Mouse (Mus musculus): ENCODE measurements around the gene Zdhhc1. TPM values are rescaled to one million over a fixed set of nuclear protein-coding genes. Genes with fewer than 3 reads are reported as not detected.

The Zdhhc1 gene
- polyA plus RNA-seq, 1 experiment from 2014 or later = 26.3 TPM

- H3K4me3 ChIP-seq (ENCODE audit: low read length) = no peak overlapping the region
- H3K9me3 ChIP-seq (replicated peaks; ENCODE audit: control insufficient read depth, low read length) = no peaks in the 10 kb centered on the region
- no peak overlapping the region for H3K27ac ChIP-seq (ENCODE audit: low read length)
- 82% methylated on average over 3 of the region's 3 CpGs for WGBS
- no peaks in the 10 kb centered on the region; the same call in 1 of the 2 replicates for H3K27me3 ChIP-seq (ENCODE audit: control insufficient read depth, insufficient read depth, low read length)
- H3K9ac ChIP-seq (ENCODE audit: low read length) = no peak overlapping the region
- no peak for ATAC-seq (replicated peaks; ENCODE audit: extremely low read depth, insufficient read depth, low FRiP score)
- no peaks in the 10 kb centered on the region for H3K36me3 ChIP-seq (ENCODE audit: control insufficient read depth, insufficient read depth)
- no peak overlapping the region for H3K4me2 ChIP-seq (ENCODE audit: low read depth, low read length)
- 0 out of 2 replicates have a peak, but pooled peaks cover 2% of the 10 kb centered on the region for H3K4me1 ChIP-seq (ENCODE audit: control insufficient read depth, insufficient read depth, low read length)
These were observed 48.5 kb downstream of the Zdhhc1 start for GRCm38 (mm10) chr8:105448188-105448587.

- H3K9ac ChIP-seq (ENCODE audit: low read length) = no peak overlapping the region
- no peaks in the 10 kb centered on the region for H3K4me1 ChIP-seq (ENCODE audit: control insufficient read depth, insufficient read depth, low read length)
- peak overlapping the region; percentile 22; the same call in 1 of the 2 replicates for H3K4me2 ChIP-seq (ENCODE audit: low read depth, low read length)
- H3K27me3 ChIP-seq (ENCODE audit: control insufficient read depth, insufficient read depth, low read length) = no peaks in the 10 kb centered on the region; the same call in 1 of the 2 replicates
- WGBS = 38% methylated on average over 4 of the region's 4 CpGs
- ATAC-seq (replicated peaks; ENCODE audit: extremely low read depth, insufficient read depth, low FRiP score) = no peak
- H3K36me3 ChIP-seq (ENCODE audit: control insufficient read depth, insufficient read depth) = no peaks in the 10 kb centered on the region
- no peak overlapping the region for H3K27ac ChIP-seq (ENCODE audit: low read length)
- H3K9me3 ChIP-seq (replicated peaks; ENCODE audit: control insufficient read depth, low read length) = no peaks in the 10 kb centered on the region
- H3K4me3 ChIP-seq (ENCODE audit: low read length) = no peak overlapping the region
These were observed 50.6 kb downstream of the Zdhhc1 start for GRCm38 (mm10) chr8:105446127-105446552.

DNA sequence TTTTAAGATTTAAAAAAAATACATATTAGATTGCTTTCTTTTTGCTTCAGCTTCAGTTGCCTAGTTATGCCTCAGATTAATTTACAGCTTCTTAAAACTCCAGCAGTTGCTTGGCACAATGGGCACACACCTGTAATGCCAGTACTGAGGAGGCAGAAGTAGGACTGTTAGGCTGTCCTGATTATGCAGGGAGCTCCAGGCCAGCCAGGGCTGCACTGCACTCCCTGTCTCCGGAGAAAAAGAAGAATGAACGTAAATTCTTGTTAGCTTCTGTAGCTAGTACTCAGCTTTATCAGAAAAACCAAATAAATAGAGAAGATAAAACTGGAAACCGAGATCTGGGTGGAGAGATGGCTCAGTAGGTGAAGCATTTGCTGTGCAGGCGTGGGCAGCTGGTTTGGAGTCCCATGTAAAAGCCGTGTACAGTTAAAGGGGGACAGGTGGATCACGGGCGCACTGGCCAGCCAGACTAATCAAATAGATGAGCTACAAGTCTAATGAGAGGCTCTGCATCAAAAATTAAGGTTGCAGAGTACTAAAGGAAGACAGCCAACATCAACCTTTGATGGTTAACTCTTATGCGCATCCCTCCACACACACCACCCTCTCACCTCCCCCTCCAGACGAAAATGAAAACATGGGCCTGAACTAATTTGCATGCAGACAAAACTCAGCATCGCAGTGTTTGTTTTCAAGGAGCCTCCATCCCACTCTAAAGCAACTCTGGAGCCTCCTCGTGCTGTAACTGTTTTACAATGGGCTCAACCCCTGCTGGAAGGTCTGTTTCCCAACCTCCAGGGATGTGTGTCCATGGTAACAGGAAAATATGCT, 51.2 kb downstream of the Zdhhc1 start:
- Histone ChIP-seq H3K27ac (ENCODE audit: low read length) (0 out of 2 replicates have a peak overlapping the region, but pooled peaks have one; percentile 16), H3K4me2 (ENCODE audit: low read depth, low read length) (no peak overlapping the region), H3K4me3 (ENCODE audit: low read length) (no peak overlapping the region), H3K27me3 (ENCODE audit: control insufficient read depth, insufficient read depth, low read length) (no peaks in the 10 kb centered on the region; the same call in 1 of the 2 replicates), H3K4me1 (ENCODE audit: control insufficient read depth, insufficient read depth, low read length) (no peaks in the 10 kb centered on the region), H3K9me3 (replicated peaks; ENCODE audit: control insufficient read depth, low read length) (no peaks in the 10 kb centered on the region), H3K9ac (ENCODE audit: low read length) (no peak overlapping the region), H3K36me3 (ENCODE audit: control insufficient read depth, insufficient read depth) (no peaks in the 10 kb centered on the region)
- ATAC-seq (replicated peaks; ENCODE audit: extremely low read depth, insufficient read depth, low FRiP score) = no peak
- WGBS = 34% methylated on average over 11 of the region's 11 CpGs

DNA sequence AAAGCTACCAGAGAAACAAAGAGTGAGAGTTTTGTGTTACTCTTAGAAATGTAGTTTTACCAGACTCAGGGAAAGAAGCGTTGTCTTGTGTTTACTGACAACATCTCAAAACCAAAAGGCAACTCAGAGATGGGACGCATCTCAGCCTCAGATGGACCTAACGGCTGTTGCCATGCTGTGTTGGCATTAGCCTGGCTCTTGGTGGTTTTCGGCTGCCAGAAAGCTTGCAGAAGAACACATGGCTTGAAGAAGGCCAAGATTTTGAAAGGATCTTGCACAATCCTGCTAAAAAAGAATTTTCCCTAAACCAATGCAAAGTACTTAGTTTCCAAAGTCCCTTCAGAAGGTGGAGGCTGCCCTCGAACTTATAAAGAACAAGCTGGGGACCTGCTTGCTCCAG, 54.0 kb downstream of the Zdhhc1 start:
- Histone ChIP-seq H3K4me3 (ENCODE audit: low read length) (no peak overlapping the region), H3K9ac (ENCODE audit: low read length) (no peak overlapping the region), H3K27ac (ENCODE audit: low read length) (no peak overlapping the region), H3K9me3 (replicated peaks; ENCODE audit: control insufficient read depth, low read length) (no peaks in the 10 kb centered on the region), H3K27me3 (ENCODE audit: control insufficient read depth, insufficient read depth, low read length) (no peaks in the 10 kb centered on the region; the same call in 1 of the 2 replicates), H3K36me3 (ENCODE audit: control insufficient read depth, insufficient read depth) (no peaks in the 10 kb centered on the region), H3K4me1 (ENCODE audit: control insufficient read depth, insufficient read depth, low read length) (no peaks in the 10 kb centered on the region), H3K4me2 (ENCODE audit: low read depth, low read length) (no peak overlapping the region)
- WGBS = 88% methylated on average over 5 of the region's 5 CpGs
- ATAC-seq (replicated peaks; ENCODE audit: extremely low read depth, insufficient read depth, low FRiP score) = no peak

- H3K27me3 ChIP-seq (ENCODE audit: control insufficient read depth, insufficient read depth, low read length) = no peaks in the 10 kb centered on the region; the same call in 1 of the 2 replicates
- H3K27ac ChIP-seq (ENCODE audit: low read length) = no peak overlapping the region
- H3K9me3 ChIP-seq (replicated peaks; ENCODE audit: control insufficient read depth, low read length) = no peaks in the 10 kb centered on the region
- H3K4me1 ChIP-seq (ENCODE audit: control insufficient read depth, insufficient read depth, low read length) = peaks cover 6% of the 10 kb centered on the region; the same call in 1 of the 2 replicates
- no peak for ATAC-seq (replicated peaks; ENCODE audit: extremely low read depth, insufficient read depth, low FRiP score)
- 12% methylated on average over 6 of the region's 6 CpGs for WGBS
- no peak overlapping the region for H3K4me3 ChIP-seq (ENCODE audit: low read length)
- no peak overlapping the region for H3K4me2 ChIP-seq (ENCODE audit: low read depth, low read length)
- no peaks in the 10 kb centered on the region for H3K36me3 ChIP-seq (ENCODE audit: control insufficient read depth, insufficient read depth)
- no peak overlapping the region for H3K9ac ChIP-seq (ENCODE audit: low read length)
These were observed 55.3 kb downstream of the Zdhhc1 start for GRCm38 (mm10) chr8:105441433-105441832.

GRCm38 (mm10) chr8:105438865-105439264, 57.8 kb downstream of the Zdhhc1 start:
- 48% methylated on average over 5 of the region's 5 CpGs for WGBS
- Histone ChIP-seq H3K27me3 (ENCODE audit: control insufficient read depth, insufficient read depth, low read length) (no peaks in the 10 kb centered on the region), H3K9ac (ENCODE audit: low read length) (no peak overlapping the region), H3K4me1 (ENCODE audit: control insufficient read depth, insufficient read depth, low read length) (peaks cover 6% of the 10 kb centered on the region; the same call in 1 of the 2 replicates), H3K9me3 (replicated peaks; ENCODE audit: control insufficient read depth, low read length) (no peaks in the 10 kb centered on the region), H3K27ac (ENCODE audit: low read length) (no peak overlapping the region), H3K36me3 (ENCODE audit: control insufficient read depth, insufficient read depth) (no peaks in the 10 kb centered on the region), H3K4me2 (ENCODE audit: low read depth, low read length) (no peak overlapping the region), H3K4me3 (ENCODE audit: low read length) (no peak overlapping the region)
- no peak for ATAC-seq (replicated peaks; ENCODE audit: extremely low read depth, insufficient read depth, low FRiP score)

- no peak overlapping the region for H3K27ac ChIP-seq (ENCODE audit: low read length)
- H3K36me3 ChIP-seq (ENCODE audit: control insufficient read depth, insufficient read depth) = no peaks in the 10 kb centered on the region
- H3K9me3 ChIP-seq (replicated peaks; ENCODE audit: control insufficient read depth, low read length) = no peaks in the 10 kb centered on the region
- peak; percentile 55; the same call in 1 of the 2 replicates for ATAC-seq (replicated peaks; ENCODE audit: extremely low read depth, insufficient read depth, low FRiP score)
- 60% methylated on average over 5 of the region's 5 CpGs for WGBS
- no peak overlapping the region for H3K4me2 ChIP-seq (ENCODE audit: low read depth, low read length)
- no peaks in the 10 kb centered on the region for H3K27me3 ChIP-seq (ENCODE audit: control insufficient read depth, insufficient read depth, low read length)
- H3K4me1 ChIP-seq (ENCODE audit: control insufficient read depth, insufficient read depth, low read length) = peaks cover 6% of the 10 kb centered on the region; the same call in 1 of the 2 replicates
- no peak overlapping the region for H3K4me3 ChIP-seq (ENCODE audit: low read length)
- H3K9ac ChIP-seq (ENCODE audit: low read length) = no peak overlapping the region
These were observed 59.5 kb downstream of the Zdhhc1 start for GRCm38 (mm10) chr8:105437078-105437748.

- H3K9me3 ChIP-seq (replicated peaks; ENCODE audit: control insufficient read depth, low read length) = no peaks in the 10 kb centered on the region
- H3K36me3 ChIP-seq (ENCODE audit: control insufficient read depth, insufficient read depth) = no peaks in the 10 kb centered on the region
- H3K27ac ChIP-seq (ENCODE audit: low read length) = no peak overlapping the region
- no peak overlapping the region for H3K9ac ChIP-seq (ENCODE audit: low read length)
- WGBS = 73% methylated on average over 5 of the region's 5 CpGs
- H3K27me3 ChIP-seq (ENCODE audit: control insufficient read depth, insufficient read depth, low read length) = no peaks in the 10 kb centered on the region
- ATAC-seq (replicated peaks; ENCODE audit: extremely low read depth, insufficient read depth, low FRiP score) = no peak
- no peak overlapping the region for H3K4me3 ChIP-seq (ENCODE audit: low read length)
- no peak overlapping the region for H3K4me2 ChIP-seq (ENCODE audit: low read depth, low read length)
- H3K4me1 ChIP-seq (ENCODE audit: control insufficient read depth, insufficient read depth, low read length) = peaks cover 6% of the 10 kb centered on the region; the same call in 1 of the 2 replicates
These were observed 60.5 kb downstream of the Zdhhc1 start for GRCm38 (mm10) chr8:105436218-105436617.

- WGBS = 64% methylated on average over 5 of the region's 5 CpGs
- Histone ChIP-seq H3K27me3 (ENCODE audit: control insufficient read depth, insufficient read depth, low read length) (no peaks in the 10 kb centered on the region), H3K4me3 (ENCODE audit: low read length) (no peak overlapping the region), H3K27ac (ENCODE audit: low read length) (no peak overlapping the region), H3K4me2 (ENCODE audit: low read depth, low read length) (no peak overlapping the region), H3K36me3 (ENCODE audit: control insufficient read depth, insufficient read depth) (no peaks in the 10 kb centered on the region), H3K9ac (ENCODE audit: low read length) (no peak overlapping the region), H3K9me3 (replicated peaks; ENCODE audit: control insufficient read depth, low read length) (no peaks in the 10 kb centered on the region), H3K4me1 (ENCODE audit: control insufficient read depth, insufficient read depth, low read length) (peaks cover 6% of the 10 kb centered on the region; the same call in 1 of the 2 replicates)
- no peak for ATAC-seq (replicated peaks; ENCODE audit: extremely low read depth, insufficient read depth, low FRiP score)
These were observed 62.6 kb downstream of the Zdhhc1 start for GRCm38 (mm10) chr8:105434136-105434535.

Measured in heart, embryonic 16.5 days (tissue).